Mouse (Mus musculus): Measurements from ENCODE around the gene Sost.
"Not testable (repeated sequence)": the region's sequence is repeated elsewhere in the genome, so short reads cannot be mapped to it uniquely, and the experiment has no call there.

Sost gene

GRCm38 (mm10) chr11:101966965-101967614 is at the start of gene Sost:
Sost (minus strand) TSS chr11:101967015.
- DNase-seq (ENCODE audit: low spot score in 2 of 2) = no peak

DNA sequence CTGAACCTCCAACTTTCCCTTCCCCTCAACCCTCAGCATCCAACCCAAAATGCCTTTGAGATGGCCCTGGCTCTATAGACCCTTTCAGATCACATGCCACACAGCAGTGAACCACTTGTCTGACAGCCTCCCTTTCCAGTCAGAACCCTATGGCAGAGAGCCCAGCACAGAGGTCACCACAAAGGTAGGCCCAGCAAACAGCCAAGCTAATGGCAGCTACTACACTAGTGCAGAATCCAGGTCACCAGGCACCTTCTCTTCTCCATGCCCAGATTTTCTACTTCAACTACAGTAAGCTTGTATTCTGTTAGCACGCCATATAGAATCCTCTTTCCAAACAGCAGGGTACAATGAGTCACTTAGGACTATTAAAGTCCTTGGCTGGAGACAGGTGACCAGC is 49.3 kb upstream of the Sost start:
- no peak for DNase-seq (ENCODE audit: low spot score in 2 of 2)

- DNase-seq (ENCODE audit: low spot score in 2 of 2) = no peak
Measured at GRCm38 (mm10) chr11:102015472-102015871, 48.7 kb upstream of the Sost start.

DNA sequence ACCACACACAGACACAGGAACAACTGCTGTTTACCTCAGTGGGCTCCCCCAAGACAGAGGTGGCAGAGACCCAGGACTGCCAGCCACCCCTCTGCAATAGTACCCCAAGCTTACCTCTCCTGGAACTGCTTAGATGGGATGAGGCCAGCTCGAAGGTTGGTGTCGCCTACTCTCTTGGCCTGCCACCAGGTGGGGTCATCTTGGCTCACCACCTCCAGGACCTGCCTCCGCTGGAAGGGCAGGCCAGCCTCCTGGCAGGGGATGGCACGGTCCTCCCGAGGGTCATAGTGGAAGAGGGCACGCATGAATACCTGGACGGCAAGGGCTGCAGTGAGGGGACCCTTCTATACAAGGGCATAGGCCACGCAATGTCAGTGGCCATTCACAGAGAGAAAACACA is 46.4 kb upstream of the Sost start:
- DNase-seq (ENCODE audit: low spot score in 2 of 2) = no peak

DNA sequence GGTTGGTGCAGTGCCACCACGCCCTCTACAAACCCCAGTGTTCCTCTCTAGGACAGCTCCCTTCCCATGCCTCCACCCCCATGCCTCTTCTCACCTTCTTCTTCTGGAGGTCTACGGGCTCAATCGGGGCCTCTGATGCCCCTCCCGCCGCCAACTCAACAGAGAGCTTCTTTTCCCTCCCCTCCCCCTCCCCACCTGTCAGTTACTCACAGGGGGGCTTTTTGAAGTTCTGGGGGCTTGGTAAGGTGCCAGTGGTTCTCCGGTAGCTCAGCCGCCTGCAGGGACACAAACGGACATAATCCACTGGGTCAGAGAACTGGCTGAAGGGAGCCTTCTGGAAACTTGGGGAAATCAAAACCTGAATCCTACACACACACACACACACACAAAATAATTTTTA is 44.7 kb upstream of the Sost start:
- no peak for DNase-seq (ENCODE audit: low spot score in 2 of 2)

DNA sequence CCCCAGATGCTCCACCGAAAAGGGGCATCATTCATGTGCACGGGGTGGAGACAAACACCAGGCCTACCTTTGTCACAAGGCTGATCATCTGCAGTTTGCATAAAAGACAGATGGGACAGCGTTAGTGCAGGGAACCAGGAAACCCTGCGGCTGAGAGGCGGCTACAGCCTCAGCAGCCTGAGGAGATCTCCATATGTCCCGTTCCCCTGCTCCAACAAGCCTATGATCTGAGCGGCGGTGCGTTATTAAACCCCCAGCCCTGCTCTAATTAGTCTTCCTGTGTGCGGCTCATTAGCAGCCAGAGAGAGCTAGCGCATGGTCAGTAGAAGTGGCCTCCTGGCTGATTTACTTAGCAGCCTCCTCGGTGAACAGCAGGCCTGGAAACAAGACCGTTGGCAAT is 43.3 kb upstream of the Sost start:
- DNase-seq (ENCODE audit: low spot score in 2 of 2) = no peak

GRCm38 (mm10) chr11:102008954-102009637 is 42.3 kb upstream of the Sost start:
- DNase-seq (ENCODE audit: low spot score in 2 of 2) = no peak

- no peak for DNase-seq (ENCODE audit: low spot score in 2 of 2)
Measured at GRCm38 (mm10) chr11:102008372-102008771, 41.6 kb upstream of the Sost start.

GRCm38 (mm10) chr11:102006688-102007087 is 39.9 kb upstream of the Sost start:
- no peak for DNase-seq (ENCODE audit: low spot score in 2 of 2)

- DNase-seq (ENCODE audit: low spot score in 2 of 2) = no peak
Measured at GRCm38 (mm10) chr11:102006271-102006670, 39.5 kb upstream of the Sost start.

DNA sequence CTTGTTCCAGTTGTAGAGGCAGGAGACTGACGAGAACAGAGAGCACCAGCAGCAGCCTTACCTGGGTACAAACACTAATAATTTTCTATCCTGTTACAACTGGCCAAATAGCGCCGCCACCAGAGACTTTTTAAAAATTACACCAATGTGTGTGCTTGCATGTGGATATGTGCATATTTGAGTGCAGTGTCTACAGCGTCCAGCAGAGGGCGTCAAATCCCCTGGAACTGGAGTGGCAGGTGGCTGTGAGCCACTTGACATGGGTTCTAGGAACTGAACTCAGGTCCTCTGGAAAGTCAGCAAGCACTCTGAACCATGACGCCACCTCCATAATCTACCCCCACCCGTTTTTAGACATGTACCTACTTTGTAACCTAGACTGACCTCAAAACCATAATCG is 37.4 kb upstream of the Sost start:
- DNase-seq (ENCODE audit: low spot score in 2 of 2) = no peak

- DNase-seq (ENCODE audit: low spot score in 2 of 2) = no peak
Measured at GRCm38 (mm10) chr11:101999466-101999865, 32.7 kb upstream of the Sost start.

GRCm38 (mm10) chr11:101998258-101998657 is 31.4 kb upstream of the Sost start:
- DNase-seq (ENCODE audit: low spot score in 2 of 2) = no peak

DNA sequence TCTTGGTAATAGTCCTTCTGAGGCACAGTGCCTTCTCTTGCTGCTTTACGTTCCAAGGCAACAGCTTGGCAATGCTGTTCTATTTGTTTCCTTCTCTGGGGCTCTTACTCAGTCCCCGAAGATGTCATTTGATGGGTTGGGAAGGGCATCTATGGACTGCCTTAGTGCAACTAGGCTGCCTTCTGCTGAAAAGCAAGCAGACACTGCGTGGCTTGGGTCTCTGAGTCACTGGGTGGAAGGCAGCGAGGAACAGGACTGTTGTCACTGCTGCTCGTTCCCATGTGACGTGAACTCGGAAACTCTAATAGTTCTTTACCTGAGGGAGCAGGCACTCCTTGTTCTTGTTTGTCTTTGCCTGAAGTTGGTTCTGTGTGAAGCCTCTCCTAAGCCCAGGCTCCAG is 29.1 kb upstream of the Sost start:
- DNase-seq (ENCODE audit: low spot score in 2 of 2) = no peak

GRCm38 (mm10) chr11:101994100-101994499 is 27.3 kb upstream of the Sost start:
- no peak for DNase-seq (ENCODE audit: low spot score in 2 of 2)

DNA sequence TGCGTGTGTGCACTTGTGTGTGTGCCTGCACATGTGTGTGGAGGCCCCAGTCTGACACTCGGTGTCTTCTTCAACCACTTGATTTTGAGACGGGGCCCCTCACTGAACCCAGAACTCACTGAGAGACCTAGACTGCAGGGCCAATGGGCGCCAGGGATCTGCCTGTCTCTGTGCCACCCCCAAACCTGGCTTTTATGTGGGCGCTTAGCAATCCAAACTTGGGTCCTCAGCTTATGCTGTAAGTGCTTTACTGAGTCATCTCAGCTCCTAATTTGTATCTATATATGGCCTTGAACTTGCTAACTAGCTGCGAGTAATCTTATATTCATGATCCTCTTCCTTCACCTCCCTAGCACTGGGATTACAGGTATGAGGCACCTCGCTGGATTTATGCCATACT is 25.6 kb upstream of the Sost start:
- DNase-seq (ENCODE audit: low spot score in 2 of 2) = peak; percentile 59 to 79

DNA sequence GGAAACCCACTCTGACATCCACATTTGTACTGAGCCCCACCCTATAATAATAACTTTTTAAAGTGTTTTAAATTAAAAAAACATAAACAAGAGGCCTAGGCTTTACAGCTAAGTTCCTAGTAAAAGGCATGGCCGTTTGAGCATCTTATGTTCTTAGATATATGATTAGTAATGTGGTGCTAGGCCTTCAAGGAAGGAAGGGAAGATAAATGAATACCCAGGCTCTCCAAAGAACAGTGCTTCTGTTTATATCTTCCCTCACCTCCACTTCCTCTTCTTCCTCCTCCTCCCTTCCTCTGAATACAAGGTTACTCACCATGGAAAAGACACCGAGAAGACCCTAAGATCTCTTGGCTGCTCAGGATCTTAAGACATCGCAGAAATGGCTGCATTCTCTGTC is 25.0 kb upstream of the Sost start:
- DNase-seq (ENCODE audit: low spot score in 2 of 2) = no peak

DNA sequence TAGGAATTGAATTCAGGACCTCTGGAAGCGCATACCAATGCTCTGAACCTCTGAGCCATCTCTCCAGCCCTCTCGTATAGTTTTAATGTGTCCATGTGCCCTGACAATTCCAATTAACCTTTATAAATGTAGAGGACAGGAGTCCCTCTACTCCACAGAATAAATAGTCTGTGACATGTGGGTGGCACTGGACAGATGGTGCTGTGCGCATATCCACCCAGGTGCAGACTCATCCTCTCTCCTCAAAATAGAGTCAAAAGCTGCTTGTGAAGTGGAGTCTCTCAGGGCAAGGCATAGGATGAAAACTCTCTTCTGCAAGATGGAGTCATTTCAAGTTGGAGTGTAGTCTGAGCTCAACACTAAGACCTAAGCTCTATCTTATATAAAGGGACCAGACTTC is 23.4 kb upstream of the Sost start:
- peak in 1 of 2 experiments; percentile 62 for DNase-seq (ENCODE audit: low spot score in 2 of 2)

DNA sequence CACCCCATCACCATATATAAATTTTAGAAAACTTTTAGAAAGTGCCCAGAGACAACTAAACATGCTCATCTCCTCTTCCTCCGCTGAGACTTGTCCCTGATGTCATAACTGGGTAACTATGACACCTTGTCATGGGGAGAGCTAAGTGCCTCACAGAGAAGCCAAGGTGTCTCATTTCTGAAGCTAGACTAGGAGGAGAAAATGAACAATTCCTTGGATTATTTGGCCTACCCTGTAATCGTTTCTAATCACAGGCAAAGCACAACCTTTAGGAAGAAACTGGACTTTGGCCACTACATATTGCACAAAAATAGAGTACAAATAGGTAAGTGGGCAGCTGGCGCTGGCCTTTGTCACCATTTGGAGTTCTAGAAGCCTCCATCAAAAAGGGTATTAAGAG is 20.1 kb upstream of the Sost start, which contains the start of gene Dusp3:
Gene Dusp3 (minus strand): TSS at position 101 of the 400 bp plus-strand sequence.
- DNase-seq (ENCODE audit: low spot score in 2 of 2) = no peak

- peak; percentile 66 to 75 for DNase-seq (ENCODE audit: low spot score in 2 of 2)
Measured at GRCm38 (mm10) chr11:101985990-101986389, 19.2 kb upstream of the Sost start.

DNA sequence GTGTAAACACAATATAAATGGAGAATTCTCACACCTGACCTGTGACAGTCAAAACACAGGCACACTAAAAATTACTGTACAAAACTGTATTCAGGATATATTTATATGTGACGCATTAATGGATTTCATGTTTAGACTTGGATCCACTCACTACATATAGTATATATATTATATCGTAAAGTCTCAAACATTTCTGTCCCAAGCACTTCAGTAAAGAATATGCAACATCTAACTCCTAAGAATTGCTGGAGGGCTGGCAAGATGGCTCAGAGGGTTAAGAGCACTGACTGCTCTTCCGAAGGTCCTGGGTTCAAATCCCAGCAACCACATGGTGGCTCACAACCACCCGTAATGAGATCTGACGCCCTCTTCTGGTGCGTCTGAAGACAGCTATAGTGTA is 18.6 kb upstream of the Sost start:
- not testable (repeated sequence) for DNase-seq (ENCODE audit: low spot score in 2 of 2)

- DNase-seq (ENCODE audit: low spot score in 2 of 2) = peak; percentile 91 to 96
Measured at GRCm38 (mm10) chr11:101984054-101985025, 17.5 kb upstream of the Sost start, which contains the start of gene Cfap97d1. Cfap97d1 (plus strand) TSS chr11:101984279.

Measured in right cerebral cortex, postnatal 36 days (tissue).